Mouse (Mus musculus): ENCODE results near the gene Zp3r. TPM values are rescaled to one million over a fixed set of nuclear protein-coding genes. Genes with fewer than 3 reads are reported as not detected.
"Not testable (repeated sequence)": the region's sequence is repeated elsewhere in the genome, so short reads cannot be mapped to it uniquely, and the experiment has no call there.

Zp3r gene
- total RNA-seq (2014; rRNA removed; ENCODE audit: low replicate concordance) (not detected in 2 replicates), polyA plus RNA-seq (2015; fragmentation: Nextera tagmentation; extraction: Ambion mirVana) (not detected in 2 replicates)

DNA sequence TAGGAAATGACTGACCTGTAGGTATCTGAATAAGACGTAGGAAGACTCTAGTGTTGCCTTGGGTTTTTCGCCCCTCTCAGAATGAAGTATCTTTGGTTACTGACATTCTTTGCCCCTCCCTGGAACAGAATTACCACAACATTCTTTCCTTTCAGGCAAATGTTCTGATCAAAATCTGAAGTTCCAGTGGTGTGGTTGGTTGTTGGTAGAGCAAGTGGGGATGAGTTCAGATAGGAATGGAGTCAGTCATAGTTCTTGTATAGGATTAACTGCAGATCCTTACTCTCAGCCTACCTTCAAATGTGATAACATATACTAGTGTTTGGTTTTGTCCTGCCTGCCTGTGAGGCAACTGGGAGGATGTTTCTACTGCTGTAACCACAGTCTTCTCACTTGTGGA lies at the start of gene Zp3r:
Gene Zp3r, minus strand, starts transcription at position 101 of the 400 bp plus-strand sequence.
- no peaks in the 10 kb centered on the region for H3K4me1 ChIP-seq (ENCODE audit: control insufficient read depth, insufficient read depth)
- WGBS, result 79% methylated on average over 2 of the region's 2 CpGs
- no peaks in the 10 kb centered on the region for H3K9me3 ChIP-seq (replicated peaks; ENCODE audit: control insufficient read depth, low read length)
- no peak for ATAC-seq (ENCODE audit: insufficient read depth, low read depth)
- H3K9ac ChIP-seq (replicated peaks; ENCODE audit: low read depth, low read length), result no peak within 1 kb of the TSS
- no peak for DNase-seq (ENCODE audit: low spot score)
- TF ChIP-seq CTCF (IDR thresholded peaks at IDR 0.05; ENCODE audit: low read depth) (no peak), EP300 (IDR thresholded peaks at IDR 0.05; ENCODE audit: low read depth) (no peak)
- H3K4me2 ChIP-seq (ENCODE audit: low read depth, low read length), result no peak within 1 kb of the TSS
- H3K27ac ChIP-seq (ENCODE audit: low read depth), result no peak within 1 kb of the TSS
- H3K36me3 ChIP-seq (replicated peaks; ENCODE audit: control insufficient read depth, insufficient read depth, low read length), result no peaks in the 10 kb centered on the region
- no peak within 1 kb of the TSS for H3K4me3 ChIP-seq (ENCODE audit: low read depth, low read length)
- no peaks in the 10 kb centered on the region for H3K27me3 ChIP-seq (ENCODE audit: control insufficient read depth, insufficient read depth, low read length)

DNA sequence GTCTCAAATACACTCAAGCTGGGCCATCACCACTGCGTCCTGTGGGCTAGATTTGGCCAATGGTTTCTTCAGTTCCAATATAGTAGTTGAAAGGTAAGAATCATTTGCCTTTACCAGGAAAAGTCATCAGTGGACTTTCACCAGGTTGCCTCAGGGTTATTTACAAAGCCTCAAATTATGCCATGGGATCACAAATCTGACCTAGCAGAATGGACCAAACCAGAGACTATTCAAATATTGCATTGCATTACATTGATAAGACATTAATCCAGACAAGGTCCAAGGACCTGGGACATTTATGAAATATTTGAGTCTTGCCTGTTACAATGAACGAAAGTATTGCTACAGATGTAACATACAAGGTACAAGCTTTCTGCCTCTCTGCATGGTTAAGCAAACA lies 49.1 kb upstream of the Zp3r start:
- ATAC-seq (ENCODE audit: insufficient read depth, low read depth) (no peak), DNase-seq (ENCODE audit: low spot score) (no peak)
- H3K4me1 ChIP-seq (ENCODE audit: control insufficient read depth, insufficient read depth), result no peaks in the 10 kb centered on the region
- TF ChIP-seq EP300 (IDR thresholded peaks at IDR 0.05; ENCODE audit: low read depth), result no peak
- TF ChIP-seq CTCF (IDR thresholded peaks at IDR 0.05; ENCODE audit: low read depth), result no peak
- no peaks in the 10 kb centered on the region for H3K27me3 ChIP-seq (ENCODE audit: control insufficient read depth, insufficient read depth, low read length)
- H3K4me3 ChIP-seq (ENCODE audit: low read depth, low read length), result no peak overlapping the region
- 85% methylated on average over 2 of the region's 2 CpGs for WGBS
- no peak overlapping the region for H3K4me2 ChIP-seq (ENCODE audit: low read depth, low read length)
- no peak overlapping the region for H3K27ac ChIP-seq (ENCODE audit: low read depth)
- no peak overlapping the region for H3K9ac ChIP-seq (replicated peaks; ENCODE audit: low read depth, low read length)
- no peaks in the 10 kb centered on the region for H3K9me3 ChIP-seq (replicated peaks; ENCODE audit: control insufficient read depth, low read length)
- no peaks in the 10 kb centered on the region for H3K36me3 ChIP-seq (replicated peaks; ENCODE audit: control insufficient read depth, insufficient read depth, low read length)

DNA sequence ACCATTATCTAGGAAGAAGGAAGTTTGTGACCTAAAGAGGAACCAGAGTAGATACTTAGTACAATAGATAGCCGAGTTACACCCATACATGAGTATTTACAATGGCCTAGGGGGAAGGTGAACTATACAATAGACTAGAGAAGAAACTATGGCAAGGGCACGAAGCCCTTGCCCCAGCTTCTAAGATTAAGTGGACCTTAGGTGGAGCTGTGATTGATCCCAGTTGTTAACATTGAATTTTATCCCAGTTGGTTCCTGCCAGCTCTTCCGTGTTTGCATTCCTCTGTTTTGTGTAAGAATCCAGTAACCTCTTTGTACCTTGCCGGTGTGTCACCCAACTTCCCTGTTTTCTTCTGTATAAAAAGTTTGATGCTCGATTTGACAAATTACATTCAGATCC lies 34.2 kb upstream of the Zp3r start:
- H3K4me2 ChIP-seq (ENCODE audit: low read depth, low read length); H3K4me1 ChIP-seq (ENCODE audit: control insufficient read depth, insufficient read depth); H3K9ac ChIP-seq (replicated peaks; ENCODE audit: low read depth, low read length); ATAC-seq (ENCODE audit: insufficient read depth, low read depth); H3K36me3 ChIP-seq (replicated peaks; ENCODE audit: control insufficient read depth, insufficient read depth, low read length); H3K4me3 ChIP-seq (ENCODE audit: low read depth, low read length); DNase-seq (ENCODE audit: low spot score); H3K9me3 ChIP-seq (replicated peaks; ENCODE audit: control insufficient read depth, low read length); H3K27ac ChIP-seq (ENCODE audit: low read depth); H3K27me3 ChIP-seq (ENCODE audit: control insufficient read depth, insufficient read depth, low read length): not testable (repeated sequence)
- 76% methylated on average over 5 of the region's 5 CpGs for WGBS

DNA sequence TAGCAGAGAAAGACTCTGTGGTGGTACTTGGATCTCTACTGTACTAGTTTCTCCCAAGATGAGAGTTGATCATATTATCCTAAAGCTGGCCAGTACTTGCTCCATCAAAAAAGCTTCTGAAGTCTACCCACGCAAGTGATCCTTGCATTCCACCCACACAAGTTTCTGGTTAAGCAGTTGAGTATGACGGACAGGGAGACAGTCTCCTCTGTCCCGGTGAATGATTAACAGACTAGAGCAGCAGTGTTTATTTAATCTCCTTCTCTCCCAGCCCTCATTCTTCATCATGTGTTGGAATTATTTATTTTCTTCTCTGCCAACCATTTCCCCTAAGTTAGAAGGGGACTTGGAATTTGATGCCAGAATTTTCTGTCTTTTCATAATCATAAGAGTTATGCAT lies 32.0 kb upstream of the Zp3r start, which contains the start of gene C4bp:
Gene C4bp, minus strand, starts transcription at position 179 of the 400 bp plus-strand sequence.
- Histone ChIP-seq H3K27me3 (ENCODE audit: control insufficient read depth, insufficient read depth, low read length) (no peaks in the 10 kb centered on the region), H3K4me2 (ENCODE audit: low read depth, low read length) (no peak within 1 kb of the TSS)
- TF ChIP-seq CTCF (IDR thresholded peaks at IDR 0.05; ENCODE audit: low read depth) (no peak), EP300 (IDR thresholded peaks at IDR 0.05; ENCODE audit: low read depth) (no peak)

DNA sequence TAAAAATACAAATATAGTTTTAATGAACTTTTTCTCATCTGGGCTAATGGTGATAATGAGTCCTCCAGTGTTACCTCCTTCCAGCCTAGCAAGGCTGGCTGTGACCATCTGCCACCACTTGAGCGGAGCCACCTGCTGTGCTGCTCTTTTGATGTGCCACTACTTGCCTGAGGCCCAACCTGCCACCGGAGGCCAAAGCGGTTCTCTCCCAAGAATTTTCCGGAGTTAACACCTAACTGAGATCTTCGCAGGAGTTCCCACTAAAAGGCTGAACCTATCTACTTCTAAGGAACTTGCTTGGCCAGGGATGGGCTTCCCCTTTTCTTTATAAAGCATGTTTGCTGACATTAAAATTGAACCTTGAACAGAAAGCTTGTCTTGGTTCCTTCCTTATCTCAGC lies 30.2 kb upstream of the Zp3r start:
- H3K9ac ChIP-seq (replicated peaks; ENCODE audit: low read depth, low read length); H3K36me3 ChIP-seq (replicated peaks; ENCODE audit: control insufficient read depth, insufficient read depth, low read length); H3K4me3 ChIP-seq (ENCODE audit: low read depth, low read length); ATAC-seq (ENCODE audit: insufficient read depth, low read depth); H3K4me1 ChIP-seq (ENCODE audit: control insufficient read depth, insufficient read depth); H3K9me3 ChIP-seq (replicated peaks; ENCODE audit: control insufficient read depth, low read length); H3K27ac ChIP-seq (ENCODE audit: low read depth); H3K4me2 ChIP-seq (ENCODE audit: low read depth, low read length); DNase-seq (ENCODE audit: low spot score); H3K27me3 ChIP-seq (ENCODE audit: control insufficient read depth, insufficient read depth, low read length): not testable (repeated sequence)
- WGBS, result 27% methylated on average over 5 of the region's 5 CpGs

More for the DNA sequence above, 32.0 kb upstream of the Zp3r start, which contains the start of gene C4bp:
- Histone ChIP-seq H3K4me3 (ENCODE audit: low read depth, low read length) (no peak within 1 kb of the TSS), H3K4me1 (ENCODE audit: control insufficient read depth, insufficient read depth) (no peaks in the 10 kb centered on the region), H3K9me3 (replicated peaks; ENCODE audit: control insufficient read depth, low read length) (no peaks in the 10 kb centered on the region), H3K36me3 (replicated peaks; ENCODE audit: control insufficient read depth, insufficient read depth, low read length) (no peaks in the 10 kb centered on the region), H3K9ac (replicated peaks; ENCODE audit: low read depth, low read length) (no peak within 1 kb of the TSS), H3K27ac (ENCODE audit: low read depth) (no peak within 1 kb of the TSS)
- ATAC-seq (ENCODE audit: insufficient read depth, low read depth), result no peak
- no peak for DNase-seq (ENCODE audit: low spot score)
- 82% methylated on average over 3 of the region's 3 CpGs for WGBS

DNA sequence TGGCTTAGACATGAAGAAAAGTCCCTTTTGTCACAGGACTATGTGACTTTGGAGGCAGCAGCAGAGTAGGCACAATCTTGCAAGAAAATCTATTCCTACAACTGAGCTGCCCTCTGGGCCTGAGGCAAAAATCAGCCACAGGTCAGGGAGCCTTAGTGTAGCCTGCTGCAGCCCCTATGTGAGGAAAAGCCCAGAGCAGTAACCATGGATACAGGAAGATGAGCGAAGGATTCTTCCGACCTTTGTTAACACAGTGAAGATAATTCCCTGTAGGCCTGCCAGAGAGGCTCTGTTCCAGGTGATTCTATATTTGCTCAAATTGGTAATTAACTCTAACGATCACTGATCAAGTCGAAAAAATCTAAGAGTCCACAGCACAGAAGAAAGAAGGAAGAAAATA lies 14.7 kb upstream of the Zp3r start:
- H3K36me3 ChIP-seq (replicated peaks; ENCODE audit: control insufficient read depth, insufficient read depth, low read length), result no peaks in the 10 kb centered on the region
- H3K4me1 ChIP-seq (ENCODE audit: control insufficient read depth, insufficient read depth), result no peaks in the 10 kb centered on the region
- no peak overlapping the region for H3K4me2 ChIP-seq (ENCODE audit: low read depth, low read length)
- ATAC-seq (ENCODE audit: insufficient read depth, low read depth) (no peak), DNase-seq (ENCODE audit: low spot score) (no peak)
- TF ChIP-seq EP300 (IDR thresholded peaks at IDR 0.05; ENCODE audit: low read depth) (no peak), CTCF (IDR thresholded peaks at IDR 0.05; ENCODE audit: low read depth) (no peak)
- 65% methylated on average over 4 of the region's 4 CpGs for WGBS
- no peaks in the 10 kb centered on the region for H3K27me3 ChIP-seq (ENCODE audit: control insufficient read depth, insufficient read depth, low read length)
- no peaks in the 10 kb centered on the region for H3K9me3 ChIP-seq (replicated peaks; ENCODE audit: control insufficient read depth, low read length)
- H3K27ac ChIP-seq (ENCODE audit: low read depth), result no peak overlapping the region
- no peak overlapping the region for H3K4me3 ChIP-seq (ENCODE audit: low read depth, low read length)
- H3K9ac ChIP-seq (replicated peaks; ENCODE audit: low read depth, low read length), result no peak overlapping the region

All from heart, postnatal 0 days (tissue).